Mouse (Mus musculus) telencephalon, adult 2 months (tissue): ENCODE data around the gene Apoa1.

Experiments
- DNase-seq: peaks from one replicate; pipeline ENCODE4 v3.0.0-alpha.2; 2011; ENCODE audit warnings: low read depth, low spot score

The Apoa1 gene

DNA sequence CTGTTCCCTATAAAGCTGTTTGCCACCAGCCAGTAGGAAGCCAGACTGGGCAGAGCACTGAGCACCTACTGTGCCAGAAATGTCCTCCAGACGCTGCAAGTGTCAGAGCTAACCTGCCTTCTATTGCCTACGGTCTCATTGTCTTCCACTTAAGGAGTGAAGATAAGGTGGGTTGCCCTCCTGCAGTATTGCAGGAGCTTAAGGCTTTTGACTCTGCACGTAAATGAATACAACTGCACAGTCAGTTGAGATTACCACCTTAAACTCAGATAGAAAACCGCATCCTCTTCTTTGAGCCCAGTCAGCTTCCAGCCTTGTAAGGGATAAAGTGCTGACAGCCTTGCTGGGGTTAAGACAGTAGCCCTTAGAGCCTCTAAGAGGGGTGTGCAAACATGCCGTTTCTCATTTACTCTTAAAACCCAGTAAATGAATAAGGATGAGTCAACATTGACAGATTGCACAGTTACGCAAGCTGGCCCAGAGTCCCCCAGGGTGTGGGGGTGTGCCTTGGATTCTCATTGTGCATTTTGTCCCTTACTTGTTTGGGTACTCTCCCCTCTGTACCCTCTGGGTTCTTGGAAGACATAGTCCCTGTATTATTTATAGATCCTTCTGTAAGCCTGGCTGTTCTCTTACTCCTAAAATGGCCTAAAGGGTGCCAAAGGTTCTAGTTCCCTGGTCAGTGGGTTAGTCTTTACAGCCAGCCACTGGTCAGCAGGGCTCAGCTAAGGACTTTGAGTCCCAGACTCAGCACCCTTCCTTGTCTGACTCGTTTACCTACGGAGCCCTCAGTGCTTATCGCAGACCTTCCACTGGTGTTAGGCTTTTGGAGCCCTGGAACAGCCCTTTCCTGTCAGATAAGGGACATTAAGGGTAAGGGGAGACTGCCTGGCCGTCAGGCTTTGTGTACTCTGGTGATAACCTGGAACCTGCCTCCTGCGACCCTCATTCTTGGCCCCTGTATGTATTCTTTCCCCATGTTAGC is 12.8 kb upstream of the Apoa1 start:
- DNase-seq, result no peak

DNA sequence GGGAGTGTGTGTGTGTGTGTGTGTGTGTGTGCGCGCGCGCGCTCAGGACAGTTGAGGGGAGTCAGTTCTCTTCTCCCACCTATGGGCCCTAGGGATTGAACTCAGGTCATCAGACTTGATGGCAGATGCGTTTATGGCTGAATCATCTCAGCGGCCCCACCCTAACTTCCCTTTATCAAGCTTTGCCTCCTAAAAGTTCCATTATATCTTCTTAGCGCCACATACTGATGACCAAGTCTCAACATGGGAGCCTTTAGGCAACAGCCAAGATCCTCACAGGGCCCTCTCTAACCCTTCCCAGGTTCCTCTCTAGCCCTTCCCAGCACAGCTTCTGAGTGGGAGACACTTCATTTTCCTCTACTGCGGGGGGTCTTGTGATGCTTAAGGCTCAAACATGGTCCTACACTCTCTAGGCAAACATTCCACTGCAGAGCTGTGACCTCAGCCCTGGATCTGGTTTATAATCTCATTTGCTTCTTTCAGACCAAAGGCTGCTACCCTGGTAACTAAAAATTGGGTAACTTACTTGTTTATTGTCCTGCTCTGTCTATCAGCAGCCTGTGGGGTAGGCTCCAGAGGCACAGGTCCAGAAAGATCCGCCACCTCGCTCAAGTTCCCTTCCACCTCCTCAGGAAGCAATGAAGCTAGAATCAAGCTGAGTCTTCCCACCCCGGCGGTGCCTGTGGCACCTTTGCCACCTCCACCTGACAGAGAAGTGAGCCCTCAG is 11.5 kb upstream of the Apoa1 start:
- no peak for DNase-seq

DNA sequence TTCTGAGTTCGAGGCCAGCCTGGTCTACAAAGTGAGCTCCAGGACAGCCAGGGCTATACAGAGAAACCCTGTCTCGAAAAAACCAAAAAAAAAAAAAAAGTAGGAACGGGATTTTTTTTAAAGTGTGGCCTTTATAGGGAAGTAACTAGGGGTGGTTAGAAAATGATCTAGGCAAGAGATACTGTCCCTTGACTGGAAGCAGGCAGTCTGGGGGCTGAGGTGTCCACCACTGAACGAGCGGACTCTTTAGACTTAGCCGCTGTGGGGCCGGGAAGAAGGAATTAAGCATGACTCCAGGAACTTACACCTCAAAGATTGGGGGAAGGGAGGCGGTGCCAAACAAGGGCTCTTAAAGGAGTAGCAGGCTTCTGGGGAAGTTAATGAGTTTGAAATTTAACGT is 10.2 kb upstream of the Apoa1 start:
- no peak for DNase-seq

GRCm38 (mm10) chr9:46223090-46223489 is 5.3 kb upstream of the Apoa1 start:
- no peak for DNase-seq

- DNase-seq, result no peak
These were observed 4.3 kb upstream of the Apoa1 start for GRCm38 (mm10) chr9:46224101-46224500.

- no peak for DNase-seq
These were observed 3.3 kb upstream of the Apoa1 start for GRCm38 (mm10) chr9:46224945-46225660.

GRCm38 (mm10) chr9:46227064-46227614 is 1.2 kb upstream of the Apoa1 start:
- no peak for DNase-seq

DNA sequence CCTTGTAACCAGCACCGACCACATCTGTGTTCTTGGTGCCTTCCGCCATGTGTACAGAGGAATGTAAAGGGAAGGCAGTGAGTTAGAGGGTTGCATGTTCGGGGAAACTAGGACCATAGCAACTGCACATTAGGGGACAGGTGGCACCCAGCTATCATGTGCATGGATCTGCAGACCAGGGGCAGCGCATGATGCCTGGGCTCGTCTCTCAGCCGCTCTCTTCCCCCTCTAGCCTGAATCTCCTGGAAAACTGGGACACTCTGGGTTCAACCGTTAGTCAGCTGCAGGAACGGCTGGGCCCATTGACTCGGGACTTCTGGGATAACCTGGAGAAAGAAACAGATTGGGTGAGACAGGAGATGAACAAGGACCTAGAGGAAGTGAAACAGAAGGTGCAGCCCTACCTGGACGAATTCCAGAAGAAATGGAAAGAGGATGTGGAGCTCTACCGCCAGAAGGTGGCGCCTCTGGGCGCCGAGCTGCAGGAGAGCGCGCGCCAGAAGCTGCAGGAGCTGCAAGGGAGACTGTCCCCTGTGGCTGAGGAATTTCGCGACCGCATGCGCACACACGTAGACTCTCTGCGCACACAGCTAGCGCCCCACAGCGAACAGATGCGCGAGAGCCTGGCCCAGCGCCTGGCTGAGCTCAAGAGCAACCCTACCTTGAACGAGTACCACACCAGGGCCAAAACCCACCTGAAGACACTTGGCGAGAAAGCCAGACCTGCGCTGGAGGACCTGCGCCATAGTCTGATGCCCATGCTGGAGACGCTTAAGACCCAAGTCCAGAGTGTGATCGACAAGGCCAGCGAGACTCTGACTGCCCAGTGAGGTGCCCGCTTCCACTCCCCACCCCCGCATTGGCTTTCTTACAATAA is 1.4 kb downstream of the Apoa1 start:
- peak; percentile 92 for DNase-seq

DNA sequence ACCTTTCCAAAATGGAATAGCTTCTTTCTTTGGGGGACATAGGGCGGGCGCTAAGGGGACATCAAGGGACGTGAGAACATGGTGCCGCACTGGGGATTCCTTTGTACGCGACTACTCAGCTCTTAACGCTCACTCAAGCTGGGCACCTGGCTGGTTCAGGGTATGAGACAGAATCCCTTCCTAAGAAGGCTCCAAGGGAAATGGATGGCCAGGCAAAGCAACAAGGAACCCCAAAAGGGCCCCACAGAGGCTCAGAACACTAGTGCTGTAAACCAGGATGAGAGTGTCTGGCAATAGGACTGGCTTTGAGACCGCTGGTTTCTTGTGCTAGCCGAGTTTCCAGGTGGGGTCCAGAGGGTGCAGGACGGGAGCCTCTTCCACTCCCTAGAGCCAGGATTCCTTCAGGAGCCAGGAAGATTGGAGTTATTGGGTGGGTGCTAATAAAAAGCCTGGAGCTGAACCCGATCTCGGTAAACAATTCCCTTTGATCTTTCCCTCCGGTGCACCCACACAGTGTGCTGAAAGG is 2.1 kb downstream of the Apoa1 start:
- DNase-seq, result no peak

GRCm38 (mm10) chr9:46235196-46235595 is 6.8 kb downstream of the Apoa1 start:
- DNase-seq, result no peak

DNA sequence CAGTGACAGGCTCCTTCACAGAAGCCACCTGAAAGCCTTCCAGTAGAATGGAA is 7.0 kb downstream of the Apoa1 start, which contains the start of gene Apoc3:
Gene Apoc3 (minus strand): TSS at position 41 of the 53 bp plus-strand sequence.
- DNase-seq, result no peak

DNA sequence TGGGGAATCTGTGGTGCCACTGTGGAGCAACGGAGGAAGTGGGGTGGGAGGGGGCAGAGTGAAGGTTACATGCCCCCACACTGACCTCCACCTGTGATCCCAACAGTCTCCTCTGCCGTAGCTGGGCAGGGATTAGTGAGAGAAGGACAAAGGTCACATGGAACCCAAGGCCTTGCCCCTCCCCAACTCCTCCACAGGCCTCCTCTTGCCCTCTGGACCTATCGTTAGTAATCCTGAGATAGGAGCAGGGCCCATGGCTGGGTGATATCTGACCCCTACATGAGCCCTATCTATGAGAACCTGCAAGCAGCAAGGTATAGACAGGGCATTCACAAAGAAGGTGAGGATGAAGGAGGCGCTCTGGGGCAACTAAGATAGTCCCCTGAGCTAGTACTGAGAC is 7.3 kb downstream of the Apoa1 start:
- no peak for DNase-seq

GRCm38 (mm10) chr9:46238850-46239249 is 10.5 kb downstream of the Apoa1 start:
- DNase-seq, result no peak

DNA sequence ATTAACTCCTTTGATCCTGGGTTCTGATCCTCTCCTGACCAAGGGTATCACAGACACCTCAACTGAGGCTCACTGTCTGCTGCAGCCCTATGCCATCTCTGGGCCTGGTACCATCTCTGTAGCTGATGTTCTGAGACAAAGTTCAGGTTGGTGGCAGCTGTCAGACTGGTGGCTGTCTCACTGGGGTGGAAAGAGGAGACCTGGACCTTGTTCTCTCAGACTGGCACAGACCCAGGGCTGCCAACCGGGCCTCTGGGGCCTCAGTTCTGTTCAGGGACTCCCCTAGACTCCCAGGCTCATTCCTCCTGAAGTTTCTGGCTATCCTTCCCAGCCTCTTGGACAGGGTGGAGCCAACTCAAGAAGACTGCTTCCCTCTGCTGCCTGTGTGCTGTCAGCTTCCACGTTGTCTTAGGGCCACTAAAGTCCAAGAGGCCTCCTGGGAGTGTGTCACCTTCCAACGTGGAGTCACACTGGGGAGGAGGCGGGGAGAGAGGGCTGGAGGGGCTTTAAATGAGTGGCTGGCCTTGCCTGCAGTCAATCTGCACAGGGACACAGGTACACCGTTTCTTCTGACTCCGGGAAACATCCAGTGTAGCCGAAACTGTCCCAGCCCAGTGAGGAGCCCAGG is 12.3 kb downstream of the Apoa1 start, which contains the start of gene Apoa4:
Gene Apoa4 (plus strand): TSS at position 171 of the 628 bp plus-strand sequence.
- DNase-seq, result no peak

DNA sequence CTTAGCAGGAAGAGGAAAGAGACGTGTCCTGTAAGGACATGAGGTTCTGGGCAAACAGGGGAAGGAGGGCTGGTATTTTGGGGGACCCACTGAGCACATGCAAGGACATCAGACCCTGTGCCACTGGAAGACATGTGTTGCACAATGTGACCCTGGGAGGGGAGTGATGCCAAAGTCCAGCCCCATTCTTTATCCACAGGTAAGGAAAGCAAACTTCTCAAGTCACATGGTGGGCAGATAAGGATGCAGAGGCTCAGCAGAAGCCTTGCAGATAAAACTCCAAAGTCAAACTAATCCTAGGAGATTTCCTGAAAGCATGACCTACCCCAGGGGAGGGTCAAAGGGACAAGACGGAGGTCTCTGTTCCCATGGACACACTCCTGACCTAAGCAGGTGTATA is 13.4 kb downstream of the Apoa1 start:
- DNase-seq, result no peak

- DNase-seq, result no peak
These were observed 14.7 kb downstream of the Apoa1 start for GRCm38 (mm10) chr9:46243122-46243521.

GRCm38 (mm10) chr9:46243584-46243983 is 15.2 kb downstream of the Apoa1 start:
- no peak for DNase-seq

DNA sequence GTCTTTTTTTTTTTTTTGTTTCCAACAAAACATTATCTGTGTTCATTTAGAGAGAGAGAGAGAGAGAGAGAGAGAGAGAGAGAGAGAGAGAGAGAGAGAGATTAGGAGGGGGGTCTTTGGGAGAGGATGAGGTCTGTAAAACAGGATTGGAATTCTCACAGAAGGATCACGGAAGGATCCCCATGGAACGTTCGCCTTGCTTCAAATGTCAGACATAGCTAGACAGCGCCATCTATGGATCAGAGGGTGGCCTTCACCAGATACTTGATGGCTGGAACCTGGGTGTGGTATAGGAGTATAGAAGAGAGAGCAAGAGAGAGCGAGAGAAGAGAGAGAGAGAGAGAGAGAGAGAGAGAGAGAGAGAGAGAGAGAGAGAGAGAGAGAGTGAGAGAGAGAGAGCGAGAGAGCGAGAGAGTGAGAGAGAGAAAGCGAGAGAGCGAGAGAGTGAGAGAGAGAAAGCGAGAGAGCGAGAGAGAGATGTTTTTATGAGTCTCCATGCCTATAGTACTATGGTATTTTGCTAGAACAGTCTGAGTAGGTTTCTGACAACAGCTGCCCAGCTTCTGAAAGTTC is 18.5 kb downstream of the Apoa1 start:
- DNase-seq, result peak; percentile 75

- DNase-seq, result no peak
These were observed 27.8 kb downstream of the Apoa1 start for GRCm38 (mm10) chr9:46256177-46256576.
